Mouse (Mus musculus) WW6 (cell line): ENCODE measurements at regions not wholly inside any gene's neighbourhood (a gene's known extent, or its start where the extent isn't known, plus 50 kb on each side); places are given as distances from the start of the nearest gene placed in this dataset.
A peak's percentile ranks its signal among the peaks of the same experiment; 100 is the strongest.

Source experiments
- DNase-seq: peaks from one replicate; pipeline ENCODE4 v3.0.0-alpha.2; 2013; ENCODE audit warnings: low read depth, low spot score

GRCm38 (mm10) chr15:86566111-86566510 is 351.9 kb downstream of the Tbc1d22a start:
- DNase-seq, result no peak

- no peak for DNase-seq
These were observed 360.1 kb downstream of the Tbc1d22a start for GRCm38 (mm10) chr15:86574311-86574710.

GRCm38 (mm10) chr15:86576666-86577065 is 362.4 kb downstream of the Tbc1d22a start:
- no peak for DNase-seq

- DNase-seq, result no peak
These were observed 364.4 kb downstream of the Tbc1d22a start for GRCm38 (mm10) chr15:86578689-86579088.

GRCm38 (mm10) chr15:86582240-86583090 is 368.2 kb downstream of the Tbc1d22a start:
- no peak for DNase-seq

GRCm38 (mm10) chr15:86585716-86586115 is 371.5 kb downstream of the Tbc1d22a start:
- peak; percentile 31 for DNase-seq

- no peak for DNase-seq
These were observed 372.9 kb downstream of the Tbc1d22a start for GRCm38 (mm10) chr15:86587209-86587608.

- DNase-seq, result no peak
These were observed 375.8 kb downstream of the Tbc1d22a start for GRCm38 (mm10) chr15:86590033-86590432.

GRCm38 (mm10) chr15:86590896-86591295 is 376.6 kb downstream of the Tbc1d22a start:
- DNase-seq, result no peak

- no peak for DNase-seq
These were observed 379.1 kb downstream of the Tbc1d22a start for GRCm38 (mm10) chr15:86593404-86593803.

GRCm38 (mm10) chr15:86606411-86606810 is 392.2 kb downstream of the Tbc1d22a start:
- no peak for DNase-seq

- DNase-seq, result no peak
These were observed 395.4 kb downstream of the Tbc1d22a start for GRCm38 (mm10) chr15:86609692-86610091.

- no peak for DNase-seq
These were observed 417.1 kb downstream of the Tbc1d22a start for GRCm38 (mm10) chr15:86631376-86631775.

GRCm38 (mm10) chr15:86645244-86645643 is 431.0 kb downstream of the Tbc1d22a start:
- DNase-seq, result no peak

GRCm38 (mm10) chr15:86648131-86648530 is 433.9 kb downstream of the Tbc1d22a start:
- no peak for DNase-seq

- DNase-seq, result peak; percentile 7
These were observed 458.8 kb downstream of the Tbc1d22a start for GRCm38 (mm10) chr15:86673096-86673520.

GRCm38 (mm10) chr15:86677016-86677415 is 462.8 kb downstream of the Tbc1d22a start:
- DNase-seq, result no peak

- DNase-seq, result no peak
These were observed 468.8 kb downstream of the Tbc1d22a start for GRCm38 (mm10) chr15:86683081-86683480.

GRCm38 (mm10) chr15:86689694-86690093 is 475.4 kb downstream of the Tbc1d22a start:
- no peak for DNase-seq

- no peak for DNase-seq
These were observed 482.5 kb downstream of the Tbc1d22a start for GRCm38 (mm10) chr15:86696806-86697205.

- no peak for DNase-seq
These were observed 496.2 kb downstream of the Tbc1d22a start for GRCm38 (mm10) chr15:86710429-86710828.

- DNase-seq, result no peak
These were observed 504.1 kb downstream of the Tbc1d22a start for GRCm38 (mm10) chr15:86718376-86718775.

- no peak for DNase-seq
These were observed 504.8 kb downstream of the Tbc1d22a start for GRCm38 (mm10) chr15:86719088-86719487.
